Mouse (Mus musculus): Measurements from ENCODE around the gene Mycs.

Gene Mycs

GRCm38 (mm10) chrX:5469165-5469564 lies at the start of gene Mycs:
Mycs (minus strand) TSS chrX:5469265.
- in situ Hi-C loops (cut with MboI, MseI) = no loop called here

GRCm38 (mm10) chrX:5468022-5468421 lies 1.0 kb downstream of the Mycs start:
- in situ Hi-C loops (cut with MboI, MseI) = no loop called here

Measured in T-helper 1 cell (primary cell).